Mouse (Mus musculus) retina, adult 2 months (tissue): ENCODE data around the gene Gstm3.
"Not testable (repeated sequence)": the region's sequence is repeated elsewhere in the genome, so short reads cannot be mapped to it uniquely, and the experiment has no call there.

Experiments used
- DNase-seq: peaks from one replicate; pipeline ENCODE4 v3.0.0-alpha.2; 2012; ENCODE audit warnings: low read depth, low spot score

Gstm3 gene

DNA sequence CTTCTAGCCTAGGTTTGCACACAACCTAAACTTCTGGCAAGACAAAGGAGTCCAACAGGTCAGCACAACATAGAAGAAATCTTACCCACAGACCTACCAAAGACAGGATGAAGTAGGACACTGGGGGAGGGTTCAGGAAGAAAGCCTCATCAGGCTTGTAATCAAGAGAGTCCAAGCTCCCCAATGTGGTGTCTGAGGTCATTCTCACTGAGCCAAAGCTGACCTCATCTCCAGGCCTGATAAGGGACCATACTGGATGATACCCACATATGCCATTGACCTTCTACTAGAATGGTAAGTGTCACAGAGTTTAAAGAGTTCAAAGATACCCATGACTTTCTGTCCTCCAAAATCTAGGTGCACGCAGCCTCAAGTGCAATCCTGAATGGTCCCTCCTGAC, 5.2 kb upstream of the Gstm3 start:
- no peak for DNase-seq

DNA sequence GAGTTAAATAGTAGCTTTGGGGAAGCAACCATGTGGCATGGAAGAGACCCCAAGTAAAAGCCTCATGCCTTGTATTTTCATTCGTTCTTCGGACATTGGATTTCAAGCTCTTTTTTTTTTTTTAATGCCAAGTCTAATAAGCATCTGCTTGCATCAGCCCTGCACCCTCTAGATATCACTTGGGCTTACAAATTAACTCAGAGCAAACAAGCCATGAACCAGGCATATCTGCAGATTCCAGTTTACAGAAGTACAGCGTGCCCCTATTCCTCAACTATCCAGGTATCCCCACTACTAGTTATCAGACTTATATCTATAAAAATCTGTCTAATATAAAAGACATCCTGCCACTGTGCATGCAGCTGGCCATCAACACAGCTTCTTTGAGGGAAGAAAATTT, 3.0 kb upstream of the Gstm3 start:
- no peak for DNase-seq

DNA sequence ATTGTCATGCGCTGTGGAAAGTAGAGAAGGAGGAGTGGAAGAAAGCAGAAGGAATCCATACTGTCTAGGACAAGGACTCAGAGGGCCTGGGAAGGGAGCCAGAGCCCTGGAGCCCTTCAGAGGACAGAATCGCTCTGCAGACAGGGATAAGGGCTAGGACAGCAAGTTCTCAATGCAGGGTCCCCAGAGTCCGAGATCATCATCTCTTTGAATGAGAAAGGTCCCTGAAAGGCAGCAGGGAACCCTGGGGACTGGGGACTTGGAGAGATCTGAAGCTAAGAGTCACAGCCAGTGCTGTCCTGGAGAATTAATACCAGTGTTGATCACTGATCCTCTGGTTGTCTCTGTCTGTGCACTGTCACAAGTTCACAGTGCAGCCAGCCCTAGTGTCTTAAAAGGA, 2.0 kb upstream of the Gstm3 start:
- DNase-seq: not testable (repeated sequence)

DNA sequence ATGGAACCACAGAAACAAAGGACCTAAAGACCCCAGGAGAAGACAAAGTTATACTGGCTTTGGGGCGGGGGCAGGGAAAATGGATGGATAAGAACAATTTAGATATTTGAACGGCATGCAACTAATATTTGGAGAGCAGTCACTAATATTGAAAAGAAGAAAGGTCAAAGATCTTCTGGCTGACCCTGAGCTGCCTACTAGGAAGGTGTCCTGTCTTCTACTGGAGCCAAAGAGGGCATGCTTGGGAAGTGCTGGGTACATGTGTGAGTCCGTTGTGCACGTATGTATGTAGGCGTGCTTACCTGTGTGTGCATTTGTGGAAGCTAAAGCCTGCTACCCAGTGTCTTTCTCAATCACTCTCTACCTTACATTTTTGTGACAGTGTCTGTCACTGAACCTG, 2.5 kb downstream of the Gstm3 start:
- no peak for DNase-seq

DNA sequence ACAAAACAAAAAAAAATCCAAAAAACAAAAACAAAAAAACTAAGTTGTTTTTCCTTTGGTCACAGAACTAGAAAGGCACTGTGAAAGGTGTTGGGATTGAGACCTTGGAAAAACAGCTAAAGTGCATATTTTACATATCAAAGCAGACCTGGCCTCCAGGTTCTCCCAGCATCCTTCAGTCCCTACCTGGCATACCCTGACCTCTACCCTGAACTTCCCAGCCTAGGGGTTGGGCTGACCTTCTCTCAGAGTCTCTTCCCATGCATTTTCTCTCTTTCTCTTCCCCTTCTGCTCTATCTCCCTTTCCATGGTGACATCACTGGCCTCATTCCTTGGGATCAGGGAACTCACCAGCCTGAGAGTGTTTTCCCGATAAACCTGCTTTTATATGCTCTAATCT, 3.5 kb downstream of the Gstm3 start:
- no peak for DNase-seq

DNA sequence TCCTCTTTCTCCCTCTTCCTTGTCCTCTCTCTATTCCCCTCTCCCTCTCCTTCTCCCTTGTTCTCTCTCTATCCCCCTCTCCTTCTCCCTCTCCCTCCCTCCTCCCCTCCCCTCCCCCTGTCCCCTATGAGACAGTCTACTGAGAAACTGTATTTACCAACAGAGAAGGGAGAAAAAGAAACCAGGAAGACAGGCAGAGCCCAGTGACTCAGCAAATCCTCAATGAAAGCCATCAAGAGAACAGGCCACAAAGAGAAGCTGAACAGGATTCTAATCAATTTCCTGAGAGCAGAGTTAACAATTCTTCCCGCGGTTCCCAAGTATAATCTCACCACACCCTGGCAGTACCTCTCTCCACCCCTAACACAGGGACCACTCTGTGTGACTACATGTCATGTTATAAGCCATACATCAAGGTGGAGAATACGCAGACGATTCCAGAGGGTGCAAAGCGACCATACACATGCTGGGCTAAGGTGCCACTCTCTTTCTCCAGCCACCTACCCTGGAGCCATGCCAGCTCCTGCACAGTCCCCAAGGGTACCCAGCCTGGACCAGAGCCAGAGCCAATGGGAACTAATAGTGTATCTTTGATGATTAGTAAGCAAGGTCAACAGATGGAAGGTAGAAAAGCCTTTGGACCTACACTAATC, 4.3 kb downstream of the Gstm3 start:
- no peak for DNase-seq

DNA sequence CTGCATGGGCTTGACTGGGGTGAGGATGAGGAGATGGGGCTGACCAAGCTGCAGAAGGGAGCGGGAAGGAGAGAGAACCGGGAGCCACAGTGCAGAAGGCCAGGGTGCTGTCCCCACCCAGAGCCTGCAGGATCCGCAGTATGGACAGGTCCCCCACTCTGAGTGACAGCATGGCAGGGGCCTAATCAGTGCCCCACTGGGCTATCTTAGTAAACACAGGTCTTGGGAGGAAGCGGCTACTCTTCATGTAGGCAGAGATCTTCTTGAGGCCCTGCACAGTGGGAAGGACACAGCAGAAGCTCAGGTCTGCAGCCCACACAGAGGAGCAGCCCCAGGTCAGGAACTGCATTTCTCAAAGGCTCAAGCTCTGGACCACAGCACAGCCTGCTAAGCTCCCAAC, 5.1 kb downstream of the Gstm3 start:
- DNase-seq: no peak

DNA sequence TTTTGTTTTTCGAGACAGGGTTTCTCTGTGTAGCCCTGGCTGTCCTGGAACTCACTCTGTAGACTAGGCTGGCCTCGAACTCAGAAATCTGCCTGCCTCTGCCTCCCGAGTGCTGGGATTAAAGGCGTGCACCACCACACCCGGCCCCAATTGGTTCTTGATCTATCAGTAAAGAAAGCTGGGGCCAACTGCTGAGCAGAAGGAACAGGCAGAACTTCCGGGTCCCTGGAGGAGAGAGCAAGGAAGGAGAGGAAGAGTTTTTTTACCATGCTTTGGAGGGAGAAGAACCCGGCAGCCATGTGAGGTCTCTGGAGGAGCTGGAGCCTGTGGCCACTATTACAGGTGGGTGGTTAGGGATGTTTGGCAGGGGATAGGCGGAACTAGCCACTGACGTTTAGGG, 13.8 kb downstream of the Gstm3 start:
- DNase-seq: not testable (repeated sequence)

DNA sequence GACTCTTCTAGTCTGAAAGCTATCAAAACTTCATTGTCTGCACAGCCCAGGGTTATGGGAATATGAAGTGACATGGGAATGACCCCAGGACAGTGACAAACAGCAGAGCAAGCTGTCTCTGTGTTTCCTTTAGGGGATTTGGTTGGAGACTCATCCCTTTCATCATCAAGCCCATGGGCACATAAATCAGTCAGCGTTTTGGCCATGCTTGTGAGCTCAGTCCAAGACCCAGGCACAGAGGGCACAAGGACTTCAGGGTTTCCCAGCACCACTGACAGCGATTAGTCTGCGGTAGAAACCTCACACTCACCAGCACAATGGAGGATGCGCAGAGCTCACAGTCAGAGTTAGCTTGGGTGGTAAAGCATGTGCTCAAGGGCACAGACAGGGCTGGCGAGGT, 15.2 kb downstream of the Gstm3 start:
- no peak for DNase-seq

DNA sequence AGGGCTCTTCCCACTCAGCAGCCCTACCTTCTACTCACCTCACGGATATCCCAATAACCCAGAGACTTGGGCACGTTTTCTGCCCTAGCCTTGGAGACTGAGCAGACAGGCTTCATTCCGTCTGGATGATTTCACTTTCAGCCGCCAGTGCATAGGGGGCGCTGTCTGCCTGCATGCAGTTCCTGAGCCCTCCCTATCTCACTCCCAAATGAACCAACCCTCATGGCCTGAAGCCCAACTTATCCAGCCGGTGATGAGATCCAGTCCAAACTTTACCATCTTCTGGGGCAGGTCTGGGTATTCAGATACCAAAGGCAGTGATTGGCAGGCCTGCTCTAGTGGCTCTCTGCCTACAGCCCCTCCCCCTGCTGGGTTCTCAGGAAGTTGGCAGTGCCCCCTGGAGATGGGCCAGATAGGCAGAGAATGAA, 15.7 kb downstream of the Gstm3 start:
- DNase-seq: no peak

DNA sequence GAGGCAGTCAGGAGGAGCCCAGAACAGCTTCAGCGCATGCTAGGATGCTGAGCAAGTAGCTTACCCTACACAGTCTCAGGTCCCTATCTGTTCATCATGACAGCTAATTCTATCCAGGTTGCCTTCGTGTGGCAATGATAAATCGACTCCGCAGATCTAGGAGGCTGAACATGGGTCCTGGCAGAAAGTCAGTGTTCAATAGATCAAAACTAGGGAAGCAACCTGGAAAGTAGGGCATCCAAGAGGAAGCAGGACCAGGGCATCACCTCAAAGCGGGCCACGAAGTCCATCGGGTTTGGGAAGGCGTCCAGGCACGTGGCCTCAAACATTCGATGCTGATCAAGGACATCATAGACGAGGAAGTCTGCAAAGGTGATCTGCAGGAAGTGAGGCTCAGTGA, 18.6 kb downstream of the Gstm3 start:
- DNase-seq: no peak

DNA sequence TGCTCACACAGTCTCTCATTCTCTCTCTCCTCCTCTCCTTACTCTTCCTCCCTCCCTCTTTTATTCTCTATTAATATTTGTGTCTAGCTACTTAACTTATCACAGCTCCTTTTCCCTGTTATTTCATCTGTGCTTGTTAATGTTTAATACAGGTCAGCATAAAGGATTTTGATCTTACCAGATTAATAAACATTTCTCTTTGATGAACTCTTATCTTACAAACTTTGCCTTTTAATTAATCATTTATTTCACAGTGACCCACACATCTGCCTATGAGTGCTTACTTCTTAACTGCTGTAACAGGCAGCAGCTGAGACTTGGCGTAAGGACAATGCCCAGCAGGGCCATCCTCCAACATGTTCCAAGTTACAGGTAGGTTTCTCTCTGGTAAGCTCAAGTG, 19.6 kb downstream of the Gstm3 start:
- DNase-seq: not testable (repeated sequence)

DNA sequence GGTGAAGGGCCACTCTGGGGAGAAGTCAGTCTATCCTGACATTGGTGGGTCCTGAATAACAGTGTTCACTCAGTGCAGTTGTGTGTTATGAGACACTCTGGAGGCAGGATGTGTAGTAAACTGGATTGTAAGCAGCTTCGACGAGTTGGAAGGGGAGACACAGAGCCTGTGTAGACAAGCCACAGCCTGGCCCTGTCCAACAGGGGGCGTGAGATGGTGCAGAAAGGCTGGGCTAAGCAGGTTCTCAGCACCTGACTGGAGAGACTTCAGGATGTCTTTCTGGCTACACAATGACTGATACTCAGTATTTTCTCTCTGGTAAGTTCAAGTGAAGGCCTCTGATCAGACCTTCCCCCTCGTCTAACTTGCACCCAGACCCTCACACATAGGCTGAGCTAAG, 23.4 kb downstream of the Gstm3 start:
- DNase-seq: no peak

DNA sequence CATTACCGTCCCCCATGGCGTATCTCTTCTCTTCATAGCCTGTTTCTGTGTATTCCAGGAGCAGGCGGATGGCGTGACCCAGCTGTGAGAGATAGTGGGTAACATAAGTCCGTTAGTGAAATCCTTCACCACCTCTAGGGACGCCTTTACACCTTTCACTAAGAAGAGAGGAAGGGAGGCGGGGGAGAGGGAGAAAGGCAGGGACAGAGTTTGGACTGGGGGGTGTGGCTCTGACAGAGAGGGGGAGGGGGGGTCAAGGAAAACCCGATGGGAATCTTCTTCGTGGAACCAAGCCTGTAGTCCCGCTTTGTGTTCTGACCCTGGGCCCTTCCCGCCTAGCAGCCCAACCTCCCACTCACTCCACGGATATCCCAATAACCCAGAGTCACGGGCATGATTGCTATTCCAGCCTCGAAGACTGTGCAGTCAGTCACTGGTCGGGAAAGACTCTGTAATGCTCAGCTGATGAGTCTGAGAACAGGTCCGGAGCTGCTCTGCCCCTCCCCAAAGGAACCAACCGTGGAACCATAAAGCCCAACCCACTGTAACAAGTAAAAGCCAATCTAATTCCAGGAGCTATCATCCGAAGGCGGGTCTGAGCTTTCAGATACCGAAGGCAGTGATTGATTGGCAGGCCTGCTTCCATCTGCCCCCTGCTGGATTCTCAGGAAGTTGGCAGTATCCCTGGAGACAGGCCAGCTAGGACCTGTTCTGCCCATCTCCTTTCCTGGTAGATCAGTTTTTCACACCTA, 25.7 kb downstream of the Gstm3 start, which contains the start of gene Gstm6:
Gstm6 (minus strand) TSS at position 511 of the 752 bp plus-strand sequence.
- no peak for DNase-seq

DNA sequence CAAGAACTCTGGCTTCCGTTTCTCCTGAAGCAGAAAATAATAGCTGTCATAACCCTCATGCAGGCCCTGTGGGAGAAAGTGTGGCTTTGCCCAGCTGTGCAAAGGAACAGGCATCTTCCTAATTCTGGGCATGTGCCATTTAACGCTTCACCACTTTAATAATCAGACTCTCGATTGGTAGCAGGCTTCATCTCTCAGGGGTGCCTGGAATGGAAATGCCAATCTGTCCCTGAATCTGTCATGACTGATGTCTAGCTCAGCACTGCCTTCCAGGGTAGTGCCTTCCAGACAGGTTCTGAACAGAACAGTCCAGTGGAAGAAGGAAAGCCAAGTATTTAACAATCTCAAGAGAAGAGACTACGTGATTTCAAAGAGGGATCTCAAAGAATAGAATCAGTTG, 27.8 kb downstream of the Gstm3 start:
- DNase-seq: no peak

DNA sequence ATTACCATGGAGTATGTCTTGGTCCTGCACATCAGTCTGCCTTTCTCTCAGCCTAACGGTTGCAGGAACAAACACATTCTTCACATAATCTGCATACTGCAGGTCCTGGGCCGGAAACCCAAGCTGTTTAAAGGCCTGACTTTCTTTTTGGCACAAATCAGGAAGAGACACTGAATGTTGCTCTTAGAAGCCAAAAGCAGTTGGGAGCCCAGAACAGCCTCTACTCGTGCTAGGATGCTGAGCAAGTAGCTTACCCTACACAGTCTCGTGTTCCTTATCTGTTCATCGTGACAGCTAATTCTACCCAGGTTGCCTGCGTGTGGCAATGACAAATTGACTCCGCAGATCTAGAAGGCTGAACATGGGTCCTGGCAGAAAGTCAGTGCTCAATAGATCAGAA, 28.6 kb downstream of the Gstm3 start:
- no peak for DNase-seq

DNA sequence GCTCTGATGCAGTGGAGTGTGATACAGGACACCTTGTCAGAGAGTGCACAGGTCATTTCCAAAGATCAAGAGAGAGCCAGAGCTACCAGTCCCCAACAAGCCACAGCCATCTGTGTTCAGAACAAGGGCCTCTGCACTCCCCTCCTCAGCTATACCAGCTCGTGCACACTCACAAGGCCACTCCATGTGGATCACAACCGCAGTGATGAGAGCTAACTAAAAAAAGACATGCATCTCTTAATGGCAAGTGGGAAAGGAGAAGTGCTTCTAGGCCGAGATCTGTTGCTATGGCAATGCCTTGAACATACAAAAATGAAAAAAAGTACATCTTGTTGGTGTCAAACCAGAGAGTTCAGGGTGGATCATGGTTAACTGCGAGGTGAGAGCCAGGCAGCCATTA, 29.3 kb downstream of the Gstm3 start:
- no peak for DNase-seq

DNA sequence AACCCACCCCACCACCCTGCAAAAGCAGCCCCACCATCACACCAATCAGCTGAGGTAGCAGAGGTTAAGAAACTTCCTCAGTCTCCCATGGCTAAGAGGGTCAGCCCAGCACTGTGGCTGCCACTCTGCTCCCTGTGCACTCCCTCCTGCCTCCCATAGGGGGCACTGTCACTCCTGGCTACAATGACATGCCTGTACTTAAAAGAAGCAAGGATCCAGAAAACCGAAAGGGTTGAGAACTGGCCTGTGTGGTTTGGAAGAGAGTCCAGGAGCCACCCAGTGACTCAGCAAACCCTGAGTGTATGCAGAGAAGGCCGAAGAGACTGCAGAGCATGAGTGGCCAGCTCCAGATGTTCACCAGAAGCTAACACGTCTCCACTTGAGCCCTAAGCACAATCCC, 29.7 kb downstream of the Gstm3 start:
- no peak for DNase-seq

DNA sequence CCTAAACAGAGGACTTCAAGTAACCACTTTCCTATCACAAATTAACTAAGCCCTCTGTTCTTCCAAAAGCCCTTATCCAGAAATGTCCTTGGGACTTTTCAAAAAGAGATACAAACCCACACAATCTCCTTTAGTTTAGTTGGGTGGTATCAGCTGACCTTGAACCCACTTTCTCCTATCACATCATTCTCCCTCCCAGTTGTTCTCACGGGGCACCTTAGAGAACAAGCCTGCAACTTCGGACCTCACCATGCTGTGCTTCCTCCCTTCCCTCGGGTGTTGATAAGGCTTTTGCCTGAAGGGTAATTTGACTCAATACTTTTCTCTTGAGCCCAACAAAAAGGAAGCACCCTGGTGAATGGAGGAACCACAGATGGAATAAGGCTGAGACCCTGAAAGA, 33.2 kb downstream of the Gstm3 start:
- DNase-seq: no peak

DNA sequence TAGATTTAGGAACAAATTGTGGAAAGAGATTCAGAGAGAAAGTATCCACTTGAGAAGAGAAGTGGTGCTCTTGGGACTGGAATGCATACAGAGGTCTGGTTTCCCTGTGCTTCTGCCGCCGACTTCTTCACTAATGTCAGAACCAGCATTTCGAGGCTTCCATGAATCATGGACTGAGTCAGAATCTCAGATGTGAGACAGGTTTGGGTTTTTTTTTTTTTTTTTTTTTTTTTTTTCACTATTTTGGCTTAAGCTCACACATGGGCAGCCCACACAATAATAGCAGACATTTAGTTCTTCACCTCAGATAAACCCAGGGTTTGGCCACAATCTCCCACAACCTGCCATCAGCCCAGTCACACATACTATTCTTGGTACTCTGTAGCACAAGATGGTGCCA, 33.8 kb downstream of the Gstm3 start:
- no peak for DNase-seq

DNA sequence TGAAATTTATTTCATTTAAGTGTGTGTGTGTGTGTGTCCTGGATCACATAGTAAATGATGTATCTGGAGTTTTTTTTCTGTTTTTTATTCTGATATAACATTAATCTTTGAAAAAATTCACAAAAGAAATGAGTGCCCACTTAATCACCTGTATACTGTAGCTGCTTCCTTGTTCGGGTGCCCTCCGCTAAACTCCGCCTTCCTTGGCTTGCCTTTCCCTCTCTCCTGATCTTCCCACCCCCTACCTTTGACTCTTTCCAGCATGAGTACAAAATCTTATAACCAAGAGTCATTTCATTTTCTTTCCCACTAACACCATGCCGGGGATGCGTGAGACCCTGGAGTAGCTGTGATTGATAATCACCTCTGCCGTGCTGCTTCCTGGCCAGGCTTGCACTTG, 37.0 kb downstream of the Gstm3 start:
- no peak for DNase-seq

DNA sequence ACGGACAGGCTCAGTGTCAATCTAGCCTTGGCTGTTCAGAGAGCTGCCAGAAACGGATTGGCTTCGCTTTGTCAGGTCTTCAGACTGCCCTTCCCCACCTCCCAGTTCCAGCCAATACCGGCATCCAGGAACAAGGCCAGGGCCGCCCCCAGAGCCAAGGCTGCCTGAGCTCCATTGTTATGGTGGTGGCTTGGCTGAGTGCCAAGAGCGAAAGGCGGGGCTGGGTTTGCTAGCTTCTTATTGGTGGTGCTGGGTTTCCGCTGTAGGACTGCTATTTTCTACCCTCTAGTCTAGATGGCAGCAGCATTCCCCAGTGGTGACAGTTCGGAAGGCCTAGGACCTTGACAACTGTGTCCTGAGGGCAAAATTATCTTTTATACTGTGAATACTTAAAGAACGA, 37.4 kb downstream of the Gstm3 start, which contains the start of gene Gstm7:
Gstm7 (minus strand) TSS at position 148 of the 400 bp plus-strand sequence.
- DNase-seq: peak; percentile 50

DNA sequence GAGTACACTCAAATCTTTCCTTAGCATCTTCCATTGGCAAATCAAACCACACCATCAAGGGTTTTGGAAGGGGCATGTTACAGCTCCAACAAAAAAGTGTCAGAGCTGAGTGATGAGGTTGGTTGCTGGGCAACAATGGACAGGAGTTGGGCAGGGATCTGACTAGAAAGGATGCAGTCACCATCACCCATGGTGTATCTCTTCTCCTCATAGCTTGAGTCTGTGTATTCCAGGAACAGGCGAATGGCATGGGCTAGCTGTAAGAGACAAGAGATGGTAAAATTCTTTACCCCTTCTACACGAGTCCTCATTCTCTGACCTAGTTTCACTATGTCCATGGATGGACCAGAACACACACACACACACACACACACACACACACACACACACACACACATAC, 37.9 kb downstream of the Gstm3 start:
- no peak for DNase-seq
